Mouse (Mus musculus) retina, adult 2 months (tissue): Measurements from ENCODE around the gene Meox2.
"Not testable (repeated sequence)": the region's sequence is repeated elsewhere in the genome, so short reads cannot be mapped to it uniquely, and the experiment has no call there.

Experiments used
- DNase-seq: peaks from one replicate; pipeline ENCODE4 v3.0.0-alpha.2; 2012; ENCODE audit warnings: low read depth, low spot score

The Meox2 gene

GRCm38 (mm10) chr12:37108390-37108738 lies at the start of gene Meox2:
Meox2 (plus strand) TSS chr12:37108540.
- DNase-seq, result no peak

- no peak for DNase-seq
These were observed 35.7 kb upstream of the Meox2 start for GRCm38 (mm10) chr12:37072636-37073035.

- DNase-seq, result no peak
These were observed 31.0 kb upstream of the Meox2 start for GRCm38 (mm10) chr12:37077308-37077707.

- not testable (repeated sequence) for DNase-seq
These were observed 28.3 kb upstream of the Meox2 start for GRCm38 (mm10) chr12:37080005-37080404.

- no peak for DNase-seq
These were observed 1.8 kb upstream of the Meox2 start for GRCm38 (mm10) chr12:37106541-37106940.

- no peak for DNase-seq
These were observed 1.2 kb upstream of the Meox2 start for GRCm38 (mm10) chr12:37107150-37107549.

- DNase-seq, result no peak
These were observed 489 bp upstream of the Meox2 start for GRCm38 (mm10) chr12:37107713-37108389.

- no peak for DNase-seq
These were observed 606 bp downstream of the Meox2 start for GRCm38 (mm10) chr12:37108819-37109473.

- no peak for DNase-seq
These were observed 1.2 kb downstream of the Meox2 start for GRCm38 (mm10) chr12:37109474-37110012.

- no peak for DNase-seq
These were observed 2.6 kb downstream of the Meox2 start for GRCm38 (mm10) chr12:37110977-37111376.

GRCm38 (mm10) chr12:37119246-37119645 lies 10.9 kb downstream of the Meox2 start:
- no peak for DNase-seq

- DNase-seq, result no peak
These were observed 15.4 kb downstream of the Meox2 start for GRCm38 (mm10) chr12:37123763-37124162.

GRCm38 (mm10) chr12:37142080-37142703 lies 33.9 kb downstream of the Meox2 start:
- no peak for DNase-seq

- DNase-seq, result no peak
These were observed 35.5 kb downstream of the Meox2 start for GRCm38 (mm10) chr12:37143879-37144278.

- DNase-seq, result no peak
These were observed 59.4 kb downstream of the Meox2 start for GRCm38 (mm10) chr12:37167742-37168141.

GRCm38 (mm10) chr12:37173324-37173723 lies 65.0 kb downstream of the Meox2 start:
- no peak for DNase-seq

- DNase-seq, result no peak
These were observed 75.3 kb downstream of the Meox2 start for GRCm38 (mm10) chr12:37183689-37184088.

GRCm38 (mm10) chr12:37188940-37189488 lies 80.7 kb downstream of the Meox2 start:
- DNase-seq, result no peak
